Mouse (Mus musculus) CH12.LX (cell line): ENCODE measurements at regions not wholly inside any gene's neighbourhood (a gene's known extent, or its start where the extent isn't known, plus 50 kb on each side); places are given as distances from the start of the nearest gene placed in this dataset.

ENCODE experiments used
- DNase-seq: peaks from one replicate; pipeline ENCODE4 v3.0.0-alpha.2; 2013; ENCODE audit errors: extremely low read depth
- H3K27ac ChIP-seq: 2 replicates; pipeline ENCODE4 v1.5.1; 2012; ENCODE audit warnings: low read depth, mild to moderate bottlenecking, control low read depth, moderate library complexity; ENCODE audit not compliant: insufficient read depth
- H3K27me3 ChIP-seq: replicated peaks from 2 replicates; pipeline ENCODE3; 2012; ENCODE audit warnings: inconsistent platforms
- H3K36me3 ChIP-seq, 2 experiments: replicated peaks in 1 of 2; 2 replicates each; pipeline versions ENCODE3 to v1.6.1; 2012; ENCODE audit warnings: inconsistent platforms in 1 of 2, low read length in 1 of 2, mild to moderate bottlenecking in 1 of 2, mixed read lengths in 1 of 2, moderate library complexity in 1 of 2; ENCODE audit not compliant: control insufficient read depth in 1 of 2, insufficient read depth in 1 of 2
- H3K4me1 ChIP-seq, 2 experiments: 2 replicates each; pipeline ENCODE4 v1.6.1; 2012; ENCODE audit warnings: inconsistent platforms in 1 of 2, moderate library complexity in 1 of 2; ENCODE audit not compliant: insufficient read depth in 2 of 2, control insufficient read depth in 1 of 2
- H3K4me2 ChIP-seq: 2 replicates; pipeline ENCODE4 v1.6.1; 2012; ENCODE audit warnings: low read depth, mild to moderate bottlenecking, control low read depth; ENCODE audit not compliant: poor library complexity, insufficient read depth, severe bottlenecking
- H3K4me3 ChIP-seq, 3 experiments: fragments of 150-350 bp in 1 of 3; sonication (generic) in 1 of 3; replicated peaks in 1 of 3; 2 replicates each; pipeline versions ENCODE3 to v1.5.1; 2011 to 2012; ENCODE audit warnings: low read depth in 2 of 3, low read length in 2 of 3, mild to moderate bottlenecking in 2 of 3, moderate library complexity in 2 of 3, control low read depth in 1 of 3, improper control_type of control experiment in 1 of 3, inconsistent platforms in 1 of 3, mixed read lengths in 1 of 3; ENCODE audit not compliant: poor library complexity in 1 of 3
- H3K79me2 ChIP-seq: replicated peaks from 2 replicates; pipeline ENCODE4 v1.6.1; 2012; ENCODE audit warnings: mild to moderate bottlenecking, moderate library complexity; ENCODE audit not compliant: control insufficient read depth, poor library complexity, insufficient read depth, severe bottlenecking; ENCODE audit errors: extremely low read depth
- H3K9ac ChIP-seq: 2 replicates; pipeline ENCODE4 v1.6.1; 2012; ENCODE audit warnings: low read depth, mild to moderate bottlenecking, control low read depth, moderate library complexity; ENCODE audit not compliant: insufficient read depth
- H3K9me3 ChIP-seq: replicated peaks from 2 replicates; pipeline ENCODE3; 2012; ENCODE audit warnings: low read length, inconsistent platforms, mixed read lengths
- CHD2 ChIP-seq: IDR thresholded peaks from 2 replicates; pipeline ENCODE4 v1.6.1; 2011; ENCODE audit warnings: low read length, improper control_type of control experiment
- E2F4 ChIP-seq: IDR thresholded peaks from 2 replicates; pipeline ENCODE4 v1.6.1; 2011; ENCODE audit warnings: low read depth, low read length, improper control_type of control experiment; ENCODE audit not compliant: insufficient replicate concordance
- ELF1 ChIP-seq: IDR thresholded peaks from 2 replicates; pipeline ENCODE4 v1.6.1; 2014; ENCODE audit warnings: low read depth, mild to moderate bottlenecking, inconsistent platforms, low read length, improper control_type of control experiment
- EP300 ChIP-seq: IDR thresholded peaks from 2 replicates; pipeline ENCODE4 v1.6.1; 2011; ENCODE audit warnings: low read length, improper control_type of control experiment
- GABPA ChIP-seq: IDR thresholded peaks from 2 replicates; pipeline ENCODE4 v1.6.1; 2012; ENCODE audit warnings: low read depth, low read length, improper control_type of control experiment, inconsistent platforms; ENCODE audit not compliant: insufficient replicate concordance
- HCFC1 ChIP-seq: IDR thresholded peaks from 2 replicates; pipeline ENCODE4 v1.6.1; 2012; ENCODE audit warnings: low read depth, mild to moderate bottlenecking, inconsistent platforms, low read length, improper control_type of control experiment
- JUN ChIP-seq: IDR thresholded peaks from 2 replicates; pipeline ENCODE4 v1.6.1; 2011; ENCODE audit warnings: low read depth, mild to moderate bottlenecking, low read length, improper control_type of control experiment, moderate library complexity; ENCODE audit not compliant: insufficient read depth
- MAFK ChIP-seq: IDR thresholded peaks from 2 replicates; pipeline ENCODE4 v1.6.1; 2011; ENCODE audit warnings: low read length, improper control_type of control experiment; ENCODE audit not compliant: insufficient replicate concordance
- MAZ ChIP-seq: IDR thresholded peaks from 2 replicates; pipeline ENCODE4 v1.6.1; 2012; ENCODE audit warnings: low read depth, mild to moderate bottlenecking, inconsistent platforms, low read length, improper control_type of control experiment, moderate library complexity
- MXI1 ChIP-seq: IDR thresholded peaks from 2 replicates; pipeline ENCODE4 v1.6.1; 2011; ENCODE audit warnings: mild to moderate bottlenecking, low read depth, low read length, improper control_type of control experiment
- MYC ChIP-seq: IDR thresholded peaks from 2 replicates; pipeline ENCODE4 v1.6.1; 2011; ENCODE audit warnings: low read depth, mild to moderate bottlenecking, improper control_type of control experiment, low read length
- NELFE ChIP-seq: IDR thresholded peaks from 2 replicates; pipeline ENCODE4 v1.6.1; 2011; ENCODE audit warnings: low read depth, low read length, improper control_type of control experiment
- NRF1 ChIP-seq: IDR thresholded peaks from 2 replicates; pipeline ENCODE4 v1.6.1; 2014; ENCODE audit warnings: low read depth, mild to moderate bottlenecking, inconsistent platforms, low read length, improper control_type of control experiment, moderate library complexity
- POLR2A ChIP-seq: IDR thresholded peaks from 2 replicates; pipeline ENCODE4 v1.6.1; 2011; ENCODE audit warnings: low read depth, mild to moderate bottlenecking, improper control_type of control experiment, low read length
- RAD21 ChIP-seq: IDR thresholded peaks from 2 replicates; pipeline ENCODE4 v1.6.1; 2011; ENCODE audit warnings: low read depth, mild to moderate bottlenecking, low read length, improper control_type of control experiment, moderate library complexity
- SIN3A ChIP-seq: IDR thresholded peaks from 2 replicates; pipeline ENCODE4 v1.6.1; 2012; ENCODE audit warnings: low read length, improper control_type of control experiment, inconsistent platforms
- SMC3 ChIP-seq: IDR thresholded peaks from 2 replicates; pipeline ENCODE4 v1.6.1; 2011; ENCODE audit warnings: low read depth, low read length, improper control_type of control experiment
- TCF12 ChIP-seq: IDR thresholded peaks from 2 replicates; pipeline ENCODE4 v1.6.1; 2014; ENCODE audit warnings: low read depth, mild to moderate bottlenecking, inconsistent platforms, low read length, improper control_type of control experiment
- UBTF ChIP-seq: IDR thresholded peaks from 2 replicates; pipeline ENCODE4 v1.6.1; 2012; ENCODE audit warnings: low read depth, mild to moderate bottlenecking, inconsistent platforms, low read length, improper control_type of control experiment, moderate library complexity
- ZC3H11A ChIP-seq: IDR thresholded peaks from 2 replicates; pipeline ENCODE4 v1.6.1; 2012; ENCODE audit warnings: low read depth, mild to moderate bottlenecking, inconsistent platforms, low read length, improper control_type of control experiment
- ZMIZ1 ChIP-seq: IDR thresholded peaks from 2 replicates; pipeline ENCODE4 v1.6.1; 2012; ENCODE audit warnings: low read depth, mild to moderate bottlenecking, inconsistent platforms, low read length, improper control_type of control experiment
- ZNF384 ChIP-seq: IDR thresholded peaks from 2 replicates; pipeline ENCODE4 v1.6.1; 2012; ENCODE audit warnings: low read depth, low read length, improper control_type of control experiment, inconsistent platforms
- dilution Hi-C: fragments of 300-500 bp; cut with MboI; formaldehyde crosslinking; loops from 2 replicates; pipeline ENCODE4 v1.14.3; 2020; ENCODE audit warnings: low sequenced_read_pairs; ENCODE audit not compliant: extremely low pct_unique_long_range_greater_than_20kb, extremely low pct_ligation_motif_present
- in situ Hi-C: fragments of 300-500 bp; cut with MboI; formaldehyde crosslinking; loops from 3 replicates; pipeline ENCODE4 v1.14.3; 2019; ENCODE audit warnings: low sequenced_read_pairs, low pct_ligation_motif_present, low pct_unique_long_range_greater_than_20kb, mixed read lengths

GRCm38 (mm10) chr2:50463799-50464198 lies 167.2 kb upstream of the Mmadhc start:
- no peak for DNase-seq
- dilution Hi-C loops = no loop called here
- in situ Hi-C loops = no loop called here

GRCm38 (mm10) chr2:50462378-50462777 lies 165.8 kb upstream of the Mmadhc start:
- no peak for TF ChIP-seq SMC3
- TF ChIP-seq RAD21 = no peak
- TF ChIP-seq SIN3A = no peak
- TF ChIP-seq TCF12 = no peak
- no peak for TF ChIP-seq POLR2A
- TF ChIP-seq NRF1 = no peak
- TF ChIP-seq JUN = no peak
- TF ChIP-seq UBTF = no peak
- no peak for TF ChIP-seq E2F4
- no peak for TF ChIP-seq GABPA
- no peak for TF ChIP-seq ZMIZ1
- TF ChIP-seq HCFC1 = no peak
- no peak for TF ChIP-seq MAZ
- no peak for TF ChIP-seq NELFE
- TF ChIP-seq ZC3H11A = no peak
- no peak for TF ChIP-seq MAFK
- no peak for TF ChIP-seq MYC
- no peak for TF ChIP-seq EP300
- TF ChIP-seq ELF1 = no peak
- TF ChIP-seq, all 38 proteins: peak for 0
- dilution Hi-C loops = no loop called here

More at GRCm38 (mm10) chr2:50463799-50464198, 167.2 kb upstream of the Mmadhc start:
- Histone ChIP-seq H3K4me2 (no peak overlapping the region), H3K36me3 (no peaks in the 10 kb centered on the region), H3K9ac (no peak overlapping the region), H3K4me1 (no peaks in the 10 kb centered on the region), H3K4me3 (no peak overlapping the region), H3K27me3 (no peaks in the 10 kb centered on the region), H3K9me3 (no peaks in the 10 kb centered on the region), H3K27ac (no peak overlapping the region), H3K79me2 (no peaks in the 10 kb centered on the region)
- TF ChIP-seq CHD2 (no peak), MAZ (no peak), SMC3 (no peak), MXI1 (no peak), MYC (no peak), ZNF384 (0 out of 2 replicates have a peak, but pooled peaks have one; percentile 32)

More at GRCm38 (mm10) chr2:50462378-50462777, 165.8 kb upstream of the Mmadhc start:
- Histone ChIP-seq H3K36me3 (no peaks in the 10 kb centered on the region), H3K4me3 (no peak overlapping the region), H3K27me3 (no peaks in the 10 kb centered on the region), H3K9me3 (no peaks in the 10 kb centered on the region), H3K27ac (no peak overlapping the region), H3K4me1 (no peaks in the 10 kb centered on the region), H3K9ac (no peak overlapping the region), H3K79me2 (no peaks in the 10 kb centered on the region), H3K4me2 (no peak overlapping the region)
- in situ Hi-C loops = no loop called here
- DNase-seq = no peak
